Mouse (Mus musculus): ENCODE results near the gene Utp4.

- TF ChIP-seq CTCF (IDR thresholded peaks at IDR 0.05; ENCODE audit: control insufficient read depth, insufficient read depth, insufficient read length) (no peak), CEBPB (IDR thresholded peaks at IDR 0.05; ENCODE audit: low read depth) (no peak)
Observed at GRCm38 (mm10) chr8:106871931-106872371, 21.5 kb upstream of the Utp4 start.
